Mouse (Mus musculus) ES-E14 (cell line): Measurements from ENCODE around the gene Sapcd2.

Experiments
- CHD2 ChIP-seq: IDR thresholded peaks from 2 replicates; pipeline ENCODE4 v1.6.1; 2014; ENCODE audit warnings: mild to moderate bottlenecking, low read depth, low read length, inconsistent platforms
- ZC3H11A ChIP-seq: IDR thresholded peaks from 2 replicates; pipeline ENCODE4 v1.6.1; 2012; ENCODE audit warnings: low read depth, mild to moderate bottlenecking, inconsistent platforms, low read length, borderline replicate concordance
- ZNF384 ChIP-seq: IDR thresholded peaks from 2 replicates; pipeline ENCODE4 v1.6.1; 2012; ENCODE audit warnings: low read depth, low read length, inconsistent platforms

- TF ChIP-seq ZNF384 (no peak), CHD2 (no peak), ZC3H11A (no peak)
These were observed 45.3 kb downstream of the Sapcd2 start for GRCm38 (mm10) chr2:25417426-25417825.
